Mouse (Mus musculus) liver, postnatal 0 days (tissue): ENCODE results near the gene Grsf1.

ENCODE experiments used
- CTCF ChIP-seq: sonication (generic); IDR thresholded peaks from 2 replicates; pipeline ENCODE4 v1.5.1; 2016; ENCODE audit warnings: antibody characterized with exemption, low read depth
- EP300 ChIP-seq: IDR thresholded peaks from 2 replicates; pipeline ENCODE4 v1.6.1; 2016; ENCODE audit warnings: antibody characterized with exemption, low read depth, mild to moderate bottlenecking

DNA sequence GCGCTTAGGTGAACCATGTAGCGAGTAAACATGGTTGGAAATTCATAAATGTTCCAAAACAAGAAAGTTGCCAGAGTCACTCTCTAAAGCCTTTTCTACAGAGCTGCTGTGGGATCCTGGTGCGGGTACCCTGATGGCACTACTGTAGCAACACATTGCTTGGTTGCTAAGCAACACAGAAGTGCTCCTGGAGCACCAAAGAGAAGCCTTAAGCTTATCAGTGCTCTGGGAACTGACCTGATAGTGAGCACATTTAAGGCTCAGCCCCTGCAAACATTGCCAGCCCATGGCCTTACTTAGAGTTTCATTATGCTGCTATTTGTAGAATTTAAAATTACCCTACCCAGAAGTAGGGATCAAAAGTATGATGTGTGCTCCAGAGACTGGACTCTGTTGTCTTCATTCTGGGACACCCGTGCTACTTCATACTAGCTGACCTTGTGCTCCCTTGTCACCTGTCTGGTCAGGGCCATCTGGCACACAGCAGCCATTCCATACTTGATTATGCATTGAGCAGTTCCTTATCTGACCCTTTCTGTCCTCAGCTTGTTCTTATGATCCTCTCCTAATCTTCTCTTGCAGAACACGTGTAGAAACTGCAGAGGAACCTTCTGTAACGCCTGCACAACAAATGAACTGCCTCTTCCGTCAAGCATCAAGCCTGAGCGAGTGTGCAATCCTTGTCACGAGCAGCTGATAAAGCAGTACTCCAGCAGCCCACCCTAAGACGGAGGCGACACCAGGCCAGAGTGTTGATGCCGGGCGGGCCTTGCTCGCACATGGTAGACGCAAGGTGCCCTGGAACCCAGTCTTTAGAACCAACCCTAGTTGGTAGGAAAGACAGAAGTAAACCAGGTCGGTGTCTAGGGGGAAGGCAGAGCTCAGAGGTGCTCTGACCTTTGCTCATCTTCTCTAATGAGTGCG is 26.5 kb downstream of the Grsf1 start:
- TF ChIP-seq EP300 (peak; percentile 88), CTCF (no peak)
